Mouse (Mus musculus) C2C12 (cell line): Measurements from ENCODE around the gene Slc17a1.

Experiments used
- CEBPB ChIP-seq: IDR thresholded peaks from one replicate; pipeline ENCODE4 v1.6.1; 2011; ENCODE audit warnings: low read depth, mild to moderate bottlenecking, control low read depth, moderate library complexity
- CTCF ChIP-seq: IDR thresholded peaks from one replicate; pipeline ENCODE4 v1.5.1; 2011; ENCODE audit not compliant: control insufficient read depth, insufficient read depth, insufficient read length
- FOSL1 ChIP-seq: IDR thresholded peaks from one replicate; pipeline ENCODE4 v1.8.0; 2011; ENCODE audit warnings: mild to moderate bottlenecking, low read length; ENCODE audit not compliant: poor library complexity, insufficient read depth, severe bottlenecking
- MAX ChIP-seq: IDR thresholded peaks from one replicate; pipeline ENCODE4 v1.6.1; 2011; ENCODE audit warnings: mild to moderate bottlenecking, control low read depth
- MYOD1 ChIP-seq: IDR thresholded peaks from one replicate; pipeline ENCODE4 v1.6.1; 2011; ENCODE audit warnings: low read depth; ENCODE audit not compliant: control insufficient read depth, insufficient read length
- MYOG ChIP-seq: IDR thresholded peaks from one replicate; pipeline ENCODE4 v1.6.1; 2011; ENCODE audit not compliant: control insufficient read depth, insufficient read length; ENCODE audit errors: extremely low read depth
- USF1 ChIP-seq: IDR thresholded peaks from one replicate; pipeline ENCODE4 v1.6.1; 2011; ENCODE audit warnings: low read depth, mild to moderate bottlenecking, control low read depth, moderate library complexity

DNA sequence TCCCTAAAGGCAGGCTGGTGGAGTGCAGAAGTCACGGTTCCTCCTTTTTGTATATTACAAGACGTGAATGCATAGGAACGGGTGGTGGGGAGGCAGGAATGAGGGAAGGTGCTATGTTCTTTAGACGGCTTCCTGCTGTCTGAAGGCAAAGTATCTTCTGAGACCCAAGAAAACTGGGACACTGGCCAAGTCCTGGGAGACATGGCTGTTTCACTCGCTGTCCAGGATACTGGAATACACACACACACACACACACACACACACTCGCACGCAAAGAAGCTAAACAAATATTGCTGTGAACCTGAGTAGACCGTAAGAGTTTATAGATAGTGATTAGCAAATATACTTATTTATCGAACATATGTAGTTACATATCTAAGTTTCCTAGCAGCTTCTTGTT lies 2.8 kb upstream of the Slc17a1 start:
- no peak for TF ChIP-seq MYOG
- TF ChIP-seq MAX = no peak
- no peak for TF ChIP-seq CTCF
- TF ChIP-seq USF1 = no peak
- no peak for TF ChIP-seq FOSL1
- TF ChIP-seq CEBPB = no peak
- no peak for TF ChIP-seq MYOD1
